Mouse (Mus musculus) MEL (cell line): ENCODE measurements around the gene Fam228a.
A peak's percentile ranks its signal among the peaks of the same experiment; 100 is the strongest.

Experiments used
- CTCF ChIP-seq, 3 experiments: IDR thresholded peaks in 2 of 3; conservative IDR thresholded peaks in 1 of 3; 2 replicates each; pipeline ENCODE4 v1.5.1; 2011 to 2012; ENCODE audit warnings: low read length in 3 of 3, low read depth in 2 of 3, mild to moderate bottlenecking in 2 of 3, improper control_type of control experiment in 1 of 3, inconsistent platforms in 1 of 3, mixed read lengths in 1 of 3, moderate library complexity in 1 of 3; ENCODE audit not compliant: control insufficient read depth in 1 of 3, insufficient read depth in 1 of 3, poor library complexity in 1 of 3, severe bottlenecking in 1 of 3
- ETS1 ChIP-seq: IDR thresholded peaks from 2 replicates; pipeline ENCODE4 v1.6.1; 2012; ENCODE audit warnings: low read depth, mild to moderate bottlenecking, inconsistent platforms, low read length, improper control_type of control experiment, moderate library complexity
- POLR2A ChIP-seq, 2 experiments: IDR thresholded peaks; 2 replicates each; pipeline ENCODE4 v1.6.1; 2011 to 2012; ENCODE audit warnings: low read length in 2 of 2, mild to moderate bottlenecking in 2 of 2, control low read depth in 1 of 2, improper control_type of control experiment in 1 of 2, low read depth in 1 of 2, moderate library complexity in 1 of 2; ENCODE audit not compliant: control insufficient read depth in 1 of 2, insufficient read depth in 1 of 2, poor library complexity in 1 of 2
- SMC3 ChIP-seq: IDR thresholded peaks from 2 replicates; pipeline ENCODE4 v1.6.1; 2011; ENCODE audit warnings: low read depth, low read length, improper control_type of control experiment

DNA sequence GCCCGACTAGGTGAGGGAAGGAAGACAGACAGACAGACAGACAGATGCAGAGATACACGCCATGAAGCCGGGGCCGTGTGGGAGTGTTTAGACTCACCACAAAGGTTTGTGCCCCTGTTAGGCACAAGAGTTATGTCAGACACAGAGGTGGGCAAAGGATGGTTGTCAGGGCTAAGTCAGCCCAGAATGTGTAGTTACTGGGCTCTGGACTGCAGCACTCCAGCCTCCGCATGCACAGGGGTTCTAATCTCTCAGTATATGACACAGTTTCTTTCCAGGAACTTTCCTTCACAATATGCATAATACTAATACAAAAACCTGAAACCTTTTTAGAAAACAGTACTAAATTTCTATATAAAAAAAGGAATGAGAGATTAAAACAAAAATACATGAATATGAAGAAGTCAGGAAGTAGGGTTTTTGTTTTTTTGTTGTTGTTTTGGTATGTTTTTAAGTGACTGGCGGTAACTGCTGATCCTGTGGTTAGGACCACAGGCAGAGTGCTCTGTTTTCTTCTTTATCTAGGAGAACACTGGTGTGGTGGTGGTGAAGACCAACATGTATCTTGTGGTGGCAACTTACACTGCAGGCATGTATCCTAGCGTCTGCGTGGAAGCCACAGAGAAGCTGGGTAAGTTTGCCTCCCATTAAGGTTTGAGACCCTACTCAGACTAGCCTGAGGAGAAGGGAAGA, 36.8 kb upstream of the Fam228a start:
- no peak for TF ChIP-seq CTCF (IDR thresholded peaks at IDR 0.05 in 2 of 3, conservative IDR thresholded peaks at IDR 0.05 in 1 of 3; ENCODE audit: control insufficient read depth in 1 of 3, insufficient read depth in 1 of 3, low read depth in 2 of 3, low read length in 3 of 3, poor library complexity in 1 of 3, severe bottlenecking in 1 of 3)
- no peak for TF ChIP-seq POLR2A (IDR thresholded peaks at IDR 0.05; ENCODE audit: control insufficient read depth in 1 of 2, insufficient read depth in 1 of 2, low read depth in 1 of 2, low read length in 2 of 2, poor library complexity in 1 of 2)
- no peak for TF ChIP-seq SMC3
- 0 out of 2 replicates have a peak, but pooled peaks have one; percentile 10 for TF ChIP-seq ETS1
